Mouse (Mus musculus) brain, embryonic 14.5 days (tissue): ENCODE results near the gene Slu7. TPM values are rescaled to one million over a fixed set of nuclear protein-coding genes. Genes with fewer than 3 reads are reported as not detected.
A peak's percentile ranks its signal among the peaks of the same experiment; 100 is the strongest.

ENCODE experiments used
- DNase-seq: peaks from one replicate; pipeline ENCODE4 v3.0.0-alpha.2; 2011; ENCODE audit warnings: low read depth
- CTCF ChIP-seq: fragments of 200-500 bp; IDR thresholded peaks from 2 replicates; pipeline ENCODE4 v1.5.1; 2012; ENCODE audit warnings: inconsistent platforms, mild to moderate bottlenecking, moderate library complexity, borderline replicate concordance; ENCODE audit not compliant: insufficient read depth, insufficient read length; ENCODE audit errors: extremely low read depth
- POLR2A ChIP-seq: fragments of 200-500 bp; IDR thresholded peaks from 2 replicates; pipeline ENCODE4 v1.6.1; 2012; ENCODE audit warnings: mild to moderate bottlenecking, inconsistent platforms, borderline replicate concordance; ENCODE audit not compliant: poor library complexity, insufficient read depth, insufficient read length, severe bottlenecking; ENCODE audit errors: extremely low read depth
- polyA plus RNA-seq: library from polyadenylated mRNA; depleted of rRNA; stranded (reverse); fragments of >200 nt; gene quantifications from 2 replicates; pipeline ENCODE4 v1.2.3, GENCODE M21; 2012

Slu7 gene
- polyA plus RNA-seq, 1 experiment: 17.1 TPM

- no peak for DNase-seq
- TF ChIP-seq CTCF (peak; percentile 8; the same call in 1 of the 2 replicates), POLR2A (no peak)
Measured at GRCm38 (mm10) chr11:43399297-43399696, 34.2 kb upstream of the Slu7 start.

DNA sequence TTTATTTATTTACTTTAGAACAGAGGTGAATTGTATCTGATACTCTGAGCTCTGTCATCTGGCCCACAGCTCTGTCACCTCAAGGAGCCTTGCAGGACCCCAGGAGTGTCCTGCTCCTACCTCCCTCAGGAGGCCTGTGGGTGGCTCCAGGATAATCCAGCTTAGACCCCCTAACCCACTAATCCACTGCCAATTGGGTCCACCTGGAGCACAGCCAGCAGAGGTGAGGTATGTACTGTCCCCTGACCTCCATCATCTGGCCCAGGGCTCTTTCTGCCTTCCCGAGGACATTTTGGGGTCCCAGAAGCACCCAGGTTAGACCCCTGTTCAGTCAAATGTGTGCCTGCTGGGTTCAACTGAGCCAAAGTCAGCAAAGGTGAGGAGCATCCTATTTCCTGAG is 33.4 kb upstream of the Slu7 start:
- no peak for DNase-seq
- TF ChIP-seq CTCF (no peak), POLR2A (no peak)

GRCm38 (mm10) chr11:43404150-43404807 is 29.3 kb upstream of the Slu7 start:
- DNase-seq: no peak
- no peak for TF ChIP-seq CTCF
- no peak for TF ChIP-seq POLR2A

DNA sequence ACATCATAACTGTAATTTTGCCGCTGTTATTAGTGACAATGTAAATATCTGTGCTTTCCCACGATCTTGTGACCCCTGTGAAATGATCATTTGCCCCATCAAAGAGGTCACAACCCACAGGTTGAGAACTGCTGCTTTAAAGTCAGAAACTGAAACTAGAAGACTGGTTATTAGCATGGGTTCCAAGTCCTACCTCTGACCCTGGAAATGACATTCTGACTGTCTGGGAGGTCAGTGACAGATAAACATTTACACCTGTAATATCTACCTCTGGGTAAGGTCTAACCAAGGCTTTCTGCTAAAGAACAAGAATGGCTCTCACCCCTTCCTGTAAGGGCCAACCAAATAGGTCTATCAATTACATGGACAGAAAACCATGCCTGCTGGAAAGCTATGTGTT is 24.7 kb upstream of the Slu7 start:
- no peak for DNase-seq
- TF ChIP-seq POLR2A: no peak
- no peak for TF ChIP-seq CTCF

DNA sequence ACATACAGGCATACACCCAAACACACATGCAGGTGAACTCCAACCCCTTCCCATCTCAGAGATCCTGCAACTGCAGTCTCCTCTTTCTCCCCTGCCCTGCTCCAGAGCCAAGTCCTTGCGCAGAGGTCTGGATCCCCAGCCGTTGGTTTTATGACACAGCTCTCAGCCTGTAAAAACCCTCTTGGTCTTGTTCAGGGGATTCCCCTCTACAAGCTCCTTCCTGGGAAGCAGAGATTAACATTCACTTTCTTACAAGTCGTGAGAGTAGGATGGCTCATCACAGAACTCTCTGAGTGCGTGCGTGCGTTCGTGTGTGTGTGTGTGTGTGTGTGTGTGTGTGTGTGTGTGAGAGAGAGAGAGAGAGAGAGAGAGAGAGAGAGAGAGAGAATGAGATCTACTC is 23.3 kb upstream of the Slu7 start:
- no peak for DNase-seq
- TF ChIP-seq CTCF (no peak), POLR2A (no peak)

DNA sequence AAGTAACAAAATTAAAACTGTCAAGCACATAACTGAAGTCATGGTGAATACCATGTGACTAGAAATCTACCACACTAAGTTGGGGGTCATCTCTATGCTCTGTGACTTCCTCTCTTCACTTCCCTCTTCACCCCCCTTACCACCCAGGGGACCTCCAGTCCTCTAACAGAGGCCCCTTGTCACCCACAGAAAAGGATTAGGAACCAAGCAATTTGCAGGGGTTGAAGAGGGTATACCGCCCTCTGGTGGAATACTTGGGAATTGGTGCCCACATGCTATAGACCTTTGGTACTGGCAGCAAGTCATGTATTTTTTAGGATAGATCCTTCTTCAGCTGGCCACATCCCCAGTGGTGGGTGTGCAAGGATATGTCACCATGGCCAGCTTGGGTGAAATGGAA is 22.1 kb upstream of the Slu7 start:
- DNase-seq: peak; percentile 68
- TF ChIP-seq POLR2A (no peak), CTCF (peak; percentile 77; the same call in 1 of the 2 replicates)

DNA sequence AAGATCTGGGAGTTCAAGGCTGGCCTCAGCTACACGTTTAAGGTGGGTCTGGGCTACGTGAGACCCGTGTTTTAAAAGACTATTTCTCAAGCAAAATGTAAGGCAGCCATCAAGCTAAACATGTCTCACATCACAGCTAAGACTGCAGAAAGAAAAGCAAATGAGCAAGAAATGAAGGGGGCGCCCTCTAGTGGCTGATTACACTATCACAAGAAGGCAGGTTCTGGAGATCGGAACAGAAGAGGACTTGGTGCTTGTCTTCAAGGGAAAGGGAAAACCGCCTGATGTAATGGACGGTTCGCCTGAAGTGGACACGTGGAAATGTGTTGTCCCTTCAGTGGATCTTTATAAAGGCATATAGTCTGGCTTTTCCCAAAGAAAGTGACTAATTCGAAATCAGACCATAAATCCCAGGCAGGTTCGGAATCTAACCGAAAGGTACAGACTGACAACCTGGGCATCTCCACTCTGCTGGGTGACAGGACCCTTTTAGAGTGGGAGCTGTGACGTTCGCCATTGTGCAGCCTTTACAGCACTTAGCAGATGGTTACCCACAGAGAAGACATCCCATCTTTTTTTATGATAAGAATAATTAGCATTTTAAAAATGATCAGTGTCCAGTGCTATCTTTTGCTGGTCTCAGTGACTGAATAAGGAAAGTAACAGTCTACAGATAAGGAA is 20.6 kb upstream of the Slu7 start:
- peak; percentile 93 for DNase-seq
- TF ChIP-seq CTCF (peak; percentile 84), POLR2A (no peak)

DNA sequence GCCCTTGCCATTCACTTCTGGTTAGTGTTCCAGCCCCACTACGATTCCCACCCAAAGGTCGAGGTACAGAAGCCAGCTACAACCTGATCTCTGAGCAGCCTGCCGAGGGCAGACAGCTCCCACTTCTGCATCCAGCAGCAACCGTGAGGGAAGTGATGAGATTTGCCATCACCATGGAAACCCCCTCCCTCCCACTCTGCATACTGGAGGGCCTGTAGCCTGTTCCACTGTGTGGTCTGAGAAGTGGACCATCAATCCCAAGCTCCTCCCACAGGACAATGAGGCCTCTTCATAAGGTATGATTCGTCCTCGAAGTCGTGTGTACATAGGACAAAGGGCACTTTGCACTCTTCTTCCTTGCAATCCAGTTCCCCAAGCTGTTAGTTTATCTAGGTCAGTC is 16.3 kb upstream of the Slu7 start:
- DNase-seq: no peak
- TF ChIP-seq CTCF (no peak), POLR2A (no peak)

DNA sequence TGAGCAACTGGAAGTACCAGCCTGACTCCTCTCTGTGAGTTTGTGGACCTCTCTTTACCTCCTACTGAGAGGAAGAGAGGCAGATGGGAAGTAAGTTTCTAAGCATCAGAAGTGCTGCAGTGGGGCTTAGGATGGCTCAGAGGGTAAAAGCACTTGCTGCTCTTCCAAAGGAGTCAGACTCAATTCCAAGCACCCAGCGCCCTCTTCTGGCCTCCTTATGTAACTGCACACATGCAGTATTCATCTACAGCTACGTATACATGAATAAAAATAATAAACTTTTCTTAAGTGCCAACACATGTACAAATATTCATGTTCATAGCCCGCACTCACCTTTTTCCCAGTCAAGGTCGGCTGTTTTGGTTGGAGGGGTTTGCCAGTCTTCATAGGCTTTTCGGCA is 9.2 kb upstream of the Slu7 start:
- peak; percentile 29; the same call in 1 of the 2 replicates for TF ChIP-seq CTCF
- no peak for TF ChIP-seq POLR2A

GRCm38 (mm10) chr11:43425166-43425709 is 8.3 kb upstream of the Slu7 start:
- no peak for TF ChIP-seq POLR2A
- TF ChIP-seq CTCF: no peak

More for the DNA sequence above, 9.2 kb upstream of the Slu7 start:
- DNase-seq: no peak

DNA sequence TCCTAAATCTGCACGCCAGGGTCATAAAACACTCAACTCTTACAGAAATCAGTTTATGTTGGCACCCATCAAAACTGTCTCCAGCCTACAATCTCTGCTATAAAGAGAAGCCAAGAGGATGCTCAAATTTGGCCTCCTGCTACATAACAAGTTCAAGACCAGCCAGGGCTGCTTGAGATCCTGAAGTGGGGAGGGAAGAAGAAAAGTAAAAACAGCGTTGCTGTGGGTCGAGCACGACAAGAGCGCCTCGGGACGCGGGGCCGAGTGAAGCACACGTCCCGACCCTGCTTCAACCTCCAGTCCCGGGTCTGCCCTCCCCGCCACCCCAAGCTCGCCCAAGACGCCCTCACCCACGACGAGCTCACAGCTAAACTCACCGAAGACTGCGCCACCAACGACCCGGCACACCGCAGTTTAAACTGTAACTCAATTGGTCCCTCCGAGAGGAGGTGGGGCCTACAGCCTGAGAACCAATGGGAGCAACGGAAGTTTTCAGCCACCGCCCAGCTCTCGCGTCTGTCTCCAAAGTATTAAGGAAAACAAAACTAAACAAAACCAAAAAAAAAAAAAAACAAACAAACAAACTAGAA is 7.6 kb upstream of the Slu7 start, which contains the start of gene Pttg1:
Pttg1 (minus strand) TSS at position 428 of the 590 bp plus-strand sequence.
- peak; percentile 90 for DNase-seq
- TF ChIP-seq POLR2A (peak; percentile 46; the same call in 1 of the 2 replicates), CTCF (no peak)

More at GRCm38 (mm10) chr11:43425166-43425709, 8.3 kb upstream of the Slu7 start:
- DNase-seq: no peak
